In the genomic region with DNA sequence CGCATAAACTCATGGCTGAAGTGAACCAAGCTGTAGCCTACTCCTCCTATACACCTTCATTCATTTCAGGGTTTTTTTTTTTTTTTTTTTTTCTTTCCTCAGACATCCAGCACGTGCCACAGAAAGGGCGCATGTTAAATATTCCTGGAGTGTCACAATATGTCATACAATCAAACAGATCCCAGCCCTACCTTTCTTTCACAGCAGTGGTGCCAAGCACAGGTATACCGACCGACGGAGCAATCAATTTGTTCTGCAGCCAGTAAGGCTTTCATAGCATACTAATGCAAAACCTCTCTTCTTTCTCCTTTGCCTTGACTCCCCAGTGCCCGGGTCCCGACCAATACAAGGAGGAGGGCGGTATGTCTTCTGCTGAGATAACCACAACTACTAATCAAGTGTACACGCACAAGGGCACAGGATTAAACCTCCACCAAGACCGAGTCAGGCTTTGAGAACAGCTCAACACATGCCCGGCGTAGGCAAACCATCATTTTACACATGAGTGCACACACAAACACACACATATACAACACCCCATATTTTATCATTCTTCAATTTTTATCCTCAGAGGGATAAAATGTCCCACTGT, we compare ENCODE assay signal across 14 mouse cellular contexts. TPM values are rescaled to one million over a fixed set of nuclear protein-coding genes. Genes with fewer than 3 reads are reported as not detected.
DNase-seq lines count a peak whose midpoint lies in the region; ATAC-seq and TF ChIP-seq lines count a peak whose summit lies in the region.
"Had no signal": no experiment of that assay in that cellular context is flagged by ENCODE, and none has a peak within 500 bp of the region (broad histone marks: within the 10 kb centered on the region; RNA-seq: fewer than 3 reads in every experiment).

No protein-coding gene starts in this region.

- ATAC-seq in forebrain, embryonic 12.5 days (ENCODE audit: low FRiP score): peak; percentile 8; the same call in 1 of the 2 replicates
- peak; percentile 48; the same call in 1 of the 2 replicates for ATAC-seq in stomach, embryonic 15.5 days (ENCODE audit: insufficient read depth, low FRiP score, low read depth)
- ATAC-seq in stomach, postnatal 0 days (ENCODE audit: low FRiP score, low TSS enrichment): no peak
- peak; percentile 30 for ATAC-seq in liver, embryonic 15.5 days (ENCODE audit: insufficient read depth)
- ATAC-seq in heart, embryonic 11.5 days (replicated peaks; ENCODE audit: insufficient number of reproducible peaks, low FRiP score, low TSS enrichment): no peak
- ATAC-seq: inflammation-experienced regulatory T-cells, adult 6 months had no signal

- H3K27me3 ChIP-seq in forebrain, embryonic 12.5 days: peaks cover 13% of the 10 kb centered on the region
- H3K27me3 ChIP-seq in forebrain, embryonic 10.5 days (ENCODE audit: poor library complexity, severe bottlenecking): peaks cover 6% of the 10 kb centered on the region; the same call in 1 of the 2 replicates
- H3K27me3 ChIP-seq in stomach, embryonic 15.5 days (replicated peaks): no peaks in the 10 kb centered on the region
- no peaks in the 10 kb centered on the region for H3K27me3 ChIP-seq in stomach, postnatal 0 days (ENCODE audit: control insufficient read depth, insufficient read depth, low read length)
- no peaks in the 10 kb centered on the region for H3K27me3 ChIP-seq in liver, embryonic 15.5 days
- H3K27me3 ChIP-seq in heart, embryonic 11.5 days (ENCODE audit: control insufficient read depth, insufficient read depth, low read length): no peaks in the 10 kb centered on the region
- H3K27me3 ChIP-seq: heart, embryonic 13.5 days had no signal

- no peaks in the 10 kb centered on the region for H3K36me3 ChIP-seq in forebrain, embryonic 12.5 days (replicated peaks)
- peaks cover 3% of the 10 kb centered on the region; the same call in 1 of the 2 replicates for H3K36me3 ChIP-seq in forebrain, embryonic 10.5 days (replicated peaks)
- H3K36me3 ChIP-seq in stomach, embryonic 15.5 days: no peaks in the 10 kb centered on the region
- no peaks in the 10 kb centered on the region for H3K36me3 ChIP-seq in stomach, postnatal 0 days (ENCODE audit: control insufficient read depth, insufficient read depth, low read length)
- H3K36me3 ChIP-seq in liver, embryonic 15.5 days (replicated peaks): peaks cover 6% of the 10 kb centered on the region; the same call in 1 of the 2 replicates
- no peaks in the 10 kb centered on the region for H3K36me3 ChIP-seq in heart, embryonic 11.5 days (ENCODE audit: control insufficient read depth, insufficient read depth, low read length)
- H3K36me3 ChIP-seq: heart, embryonic 13.5 days had no signal

- no peak for TF ChIP-seq EP300 in stomach, postnatal 0 days (optimal IDR thresholded peaks at IDR 0.05)

- H3K4me2 ChIP-seq in forebrain, embryonic 12.5 days: no peak overlapping the region
- H3K4me2 ChIP-seq in stomach, embryonic 15.5 days: no peak overlapping the region
- H3K4me2 ChIP-seq in stomach, postnatal 0 days (replicated peaks; ENCODE audit: low read depth): no peak overlapping the region
- H3K4me2 ChIP-seq in liver, embryonic 15.5 days: peak overlapping the region; percentile 54
- no peak overlapping the region for H3K4me2 ChIP-seq in heart, embryonic 11.5 days
- H3K4me2 ChIP-seq: heart, embryonic 13.5 days had no signal

- intact Hi-C loops in left cerebral cortex, postnatal 25 days (cut with DNase I): no loop called here

- TF ChIP-seq CTCF in stomach, postnatal 0 days (IDR thresholded peaks at IDR 0.05; ENCODE audit: low read depth): no peak
- no peak for TF ChIP-seq CTCF in layer of hippocampus, adult 2 months (conservative IDR thresholded peaks at IDR 0.05)

- H3K9ac ChIP-seq in forebrain, embryonic 12.5 days: no peak overlapping the region
- H3K9ac ChIP-seq in stomach, embryonic 15.5 days: no peak overlapping the region
- no peak overlapping the region for H3K9ac ChIP-seq in stomach, postnatal 0 days (ENCODE audit: low read length)
- peak overlapping the region; percentile 32; the same call in 1 of the 2 replicates for H3K9ac ChIP-seq in liver, embryonic 15.5 days
- no peak overlapping the region for H3K9ac ChIP-seq in heart, embryonic 11.5 days (ENCODE audit: low read depth, low read length)
- H3K9ac ChIP-seq: heart, embryonic 13.5 days had no signal

- H3K9me3 ChIP-seq in forebrain, embryonic 12.5 days: no peaks in the 10 kb centered on the region
- H3K9me3 ChIP-seq in forebrain, embryonic 10.5 days: no peaks in the 10 kb centered on the region
- no peaks in the 10 kb centered on the region for H3K9me3 ChIP-seq in stomach, embryonic 15.5 days
- H3K9me3 ChIP-seq in stomach, postnatal 0 days (ENCODE audit: control insufficient read depth, low read length): no peaks in the 10 kb centered on the region
- no peaks in the 10 kb centered on the region for H3K9me3 ChIP-seq in liver, embryonic 15.5 days (replicated peaks)
- no peaks in the 10 kb centered on the region for H3K9me3 ChIP-seq in heart, embryonic 11.5 days (replicated peaks; ENCODE audit: control insufficient read depth, low read length)
- H3K9me3 ChIP-seq: heart, embryonic 13.5 days had no signal

- no peak overlapping the region for H3K4me3 ChIP-seq in forebrain, embryonic 12.5 days (replicated peaks)
- no peak overlapping the region; the same call in 1 of the 2 replicates for H3K4me3 ChIP-seq in forebrain, embryonic 10.5 days
- no peak overlapping the region for H3K4me3 ChIP-seq in stomach, embryonic 15.5 days (replicated peaks)
- no peak overlapping the region for H3K4me3 ChIP-seq in stomach, postnatal 0 days (ENCODE audit: low read depth, low read length)
- H3K4me3 ChIP-seq in liver, embryonic 15.5 days (replicated peaks): 0 out of 2 replicates have a peak overlapping the region, but pooled peaks have one; percentile 12
- H3K4me3 ChIP-seq in heart, embryonic 11.5 days (ENCODE audit: low read depth, low read length): no peak overlapping the region
- H3K4me3 ChIP-seq in layer of hippocampus, adult 2 months: no peak overlapping the region
- H3K4me3 ChIP-seq: heart, embryonic 13.5 days had no signal

- H3K4me1 ChIP-seq in forebrain, embryonic 12.5 days: peaks cover 53% of the 10 kb centered on the region
- H3K4me1 ChIP-seq in forebrain, embryonic 10.5 days: peaks cover 64% of the 10 kb centered on the region
- H3K4me1 ChIP-seq in stomach, embryonic 15.5 days: peaks cover 6% of the 10 kb centered on the region; the same call in 1 of the 2 replicates
- peaks cover 2% of the 10 kb centered on the region; the same call in 1 of the 2 replicates for H3K4me1 ChIP-seq in stomach, postnatal 0 days (replicated peaks; ENCODE audit: control insufficient read depth, insufficient read depth)
- peaks cover 90% of the 10 kb centered on the region for H3K4me1 ChIP-seq in liver, embryonic 15.5 days (replicated peaks)
- H3K4me1 ChIP-seq in heart, embryonic 11.5 days (ENCODE audit: control insufficient read depth, insufficient read depth, low read length): peaks cover 21% of the 10 kb centered on the region

- H3K27ac ChIP-seq in forebrain, embryonic 12.5 days: no peak overlapping the region
- H3K27ac ChIP-seq in forebrain, embryonic 10.5 days: no peak overlapping the region
- no peak overlapping the region for H3K27ac ChIP-seq in stomach, embryonic 15.5 days
- H3K27ac ChIP-seq in stomach, postnatal 0 days (replicated peaks): no peak overlapping the region
- peak overlapping the region; percentile 86 for H3K27ac ChIP-seq in liver, embryonic 15.5 days (replicated peaks)
- no peak overlapping the region for H3K27ac ChIP-seq in heart, embryonic 11.5 days (ENCODE audit: low read depth, low read length)
- no peak overlapping the region for H3K27ac ChIP-seq in layer of hippocampus, adult 2 months
- H3K27ac ChIP-seq: macrophage had no signal

- WGBS in forebrain, embryonic 12.5 days: 43% methylated on average over 13 of the region's 13 CpGs
- WGBS in forebrain, embryonic 10.5 days: 70% methylated on average over 13 of the region's 13 CpGs
- 71% methylated on average over 13 of the region's 13 CpGs for WGBS in stomach, embryonic 15.5 days
- WGBS in stomach, postnatal 0 days: 73% methylated on average over 13 of the region's 13 CpGs
- WGBS in liver, embryonic 15.5 days (ENCODE audit: insufficient replicate concordance): 52% methylated on average over 13 of the region's 13 CpGs
- WGBS in heart, embryonic 11.5 days (ENCODE audit: insufficient replicate concordance): 76% methylated on average over 13 of the region's 13 CpGs

- no peak for DNase-seq in forebrain, embryonic 10.5 days (ENCODE audit: extremely low spot score, low spot score)
- no peak for DNase-seq in stomach, postnatal 0 days (ENCODE audit: low spot score)
- DNase-seq in left cerebral cortex, postnatal 25 days (ENCODE audit: low spot score in 2 of 2): no peak
- no peak for DNase-seq in layer of hippocampus, adult 2 months (ENCODE audit: low spot score in 2 of 2)
- DNase-seq: adrenal gland, postnatal 10 days; kidney, postnatal 10 days; lung, adult 18-20 months had no signal

RNA-seq across cellular contexts. Expression of a gene that starts 55.2 kb away (rescaled TPM):
- 32.1 and 37.0 TPM in 2 replicates for polyA plus RNA-seq in forebrain, embryonic 12.5 days (2016; fragmentation: Nextera tagmentation; extraction: Ambion mirVana)
- 38.5 and 45.5 TPM in 2 replicates for polyA plus RNA-seq in forebrain, embryonic 10.5 days (2016; fragmentation: Nextera tagmentation; extraction: Ambion mirVana)
- polyA plus RNA-seq in stomach, embryonic 15.5 days (2015; fragmentation: Nextera tagmentation; extraction: Ambion mirVana): 39.2 and 44.2 TPM in 2 replicates
- polyA plus RNA-seq in stomach, postnatal 0 days (2015; fragmentation: Nextera tagmentation; extraction: Ambion mirVana): 13.0 and 15.7 TPM in 2 replicates
- polyA plus RNA-seq in liver, embryonic 15.5 days (2015; fragmentation: Nextera tagmentation; extraction: Ambion mirVana): 19.1 and 19.9 TPM in 2 replicates
- total RNA-seq in left cerebral cortex, postnatal 25 days (2021): 10 to 100 TPM; 49.7 to 60.8 TPM
- 23.6 and 26.5 TPM in 2 replicates for polyA plus RNA-seq in heart, embryonic 11.5 days (2014; fragmentation: Nextera tagmentation; extraction: Ambion mirVana)
- total RNA-seq in layer of hippocampus, adult 2 months (2021): 10 to 100 TPM; 56.1 to 60.0 TPM

Comparison
In these comparisons a context has a peak if more than half of its experiments do, and no peak if none do; other contexts are left out.
1. ATAC-seq: peak in forebrain, embryonic 12.5 days (single experiment), stomach, embryonic 15.5 days (single experiment) and liver, embryonic 15.5 days (single experiment); none in stomach, postnatal 0 days (single experiment) and heart, embryonic 11.5 days (single experiment).